Mouse (Mus musculus): Measurements from ENCODE around the gene Rbm6. TPM values are rescaled to one million over a fixed set of nuclear protein-coding genes. Genes with fewer than 3 reads are reported as not detected.

Rbm6 gene
- polyA plus RNA-seq (2012; rRNA removed) = 13.0 and 19.0 TPM in 2 replicates

DNA sequence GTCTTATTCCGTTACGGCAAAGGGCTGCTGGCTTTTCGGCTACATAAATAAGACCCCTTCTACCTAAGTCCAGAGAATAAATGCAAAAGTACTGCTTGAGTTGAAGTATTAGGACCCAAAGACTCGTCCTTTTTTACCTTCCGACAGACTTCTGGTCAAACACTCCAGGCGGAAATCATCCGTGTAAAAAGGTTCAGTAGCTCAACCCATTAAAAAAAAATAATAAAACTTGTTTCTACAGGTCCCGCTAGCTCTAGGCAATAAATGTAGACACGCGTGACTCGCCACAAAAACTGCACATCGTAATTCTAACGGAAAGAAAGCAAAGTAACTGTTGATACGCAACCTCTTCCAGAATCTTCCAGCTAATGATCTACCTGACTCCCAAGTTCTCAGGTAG, at the start of gene Rbm6:
Gene Rbm6 (minus strand): TSS at position 101 of the 400 bp plus-strand sequence.
- TF ChIP-seq POLR2A (IDR thresholded peaks at IDR 0.05; ENCODE audit: borderline replicate concordance, extremely low read depth, low read depth, low read length) (no peak), CTCF (IDR thresholded peaks at IDR 0.05; ENCODE audit: insufficient read depth, low read length) (no peak)
- peak within 1 kb of the TSS; percentile 97 for H3K4me3 ChIP-seq (replicated peaks; ENCODE audit: extremely low read depth, low read depth, low read length)
- H3K4me1 ChIP-seq (ENCODE audit: control insufficient read depth, insufficient read depth, low read length) = peaks cover 6% of the 10 kb centered on the region; the same call in 1 of the 2 replicates
- no peak for DNase-seq
- WGBS = 8% methylated on average over 14 of the region's 14 CpGs

DNA sequence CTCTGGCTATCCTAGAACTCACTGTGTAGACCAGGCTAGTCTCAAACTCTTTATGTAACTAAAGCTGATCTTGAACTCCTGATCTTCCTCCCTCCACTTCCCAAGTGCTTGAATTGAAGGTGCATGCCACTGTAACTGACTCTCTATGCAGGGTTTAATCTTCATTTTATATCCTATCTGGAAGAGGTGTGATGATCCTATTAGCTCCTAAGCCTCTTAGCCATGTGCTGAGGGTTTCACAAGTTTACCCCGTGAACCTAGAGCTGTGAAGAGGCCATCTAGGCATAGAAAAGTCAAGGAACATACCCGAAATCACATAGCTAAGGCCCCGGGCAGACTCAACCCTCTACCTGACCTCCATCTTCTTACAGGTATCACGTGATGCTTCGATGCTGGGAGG, 46.4 kb upstream of the Rbm6 start:
- DNase-seq = no peak
- H3K4me3 ChIP-seq (replicated peaks; ENCODE audit: extremely low read depth, low read depth, low read length) = no peak overlapping the region
- TF ChIP-seq CTCF (IDR thresholded peaks at IDR 0.05; ENCODE audit: insufficient read depth, low read length) = no peak
- no peak for TF ChIP-seq POLR2A (IDR thresholded peaks at IDR 0.05; ENCODE audit: borderline replicate concordance, extremely low read depth, low read depth, low read length)
- 79% methylated on average over 5 of the region's 5 CpGs for WGBS
- H3K4me1 ChIP-seq (ENCODE audit: control insufficient read depth, insufficient read depth, low read length) = no peaks in the 10 kb centered on the region

DNA sequence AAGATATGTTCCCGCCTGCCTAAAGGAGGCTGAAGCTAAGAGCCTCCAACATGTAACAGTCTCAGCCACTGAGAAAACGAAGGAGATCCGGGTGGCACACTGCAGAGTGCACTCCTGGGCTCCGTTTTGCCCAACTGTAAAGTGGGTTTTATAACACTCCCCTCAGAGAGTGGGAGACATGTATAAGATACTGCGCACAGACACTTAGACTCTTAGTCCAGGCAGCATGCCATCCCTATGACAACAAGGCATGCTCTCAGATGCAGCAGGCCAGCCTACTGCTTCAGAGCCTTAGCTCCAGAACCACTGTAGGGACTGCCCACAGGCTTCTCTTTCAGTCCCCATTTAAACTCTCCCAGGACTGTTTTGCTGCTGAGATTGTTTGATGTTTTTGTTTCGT, 45.8 kb upstream of the Rbm6 start:
- TF ChIP-seq POLR2A (IDR thresholded peaks at IDR 0.05; ENCODE audit: borderline replicate concordance, extremely low read depth, low read depth, low read length) (no peak), CTCF (IDR thresholded peaks at IDR 0.05; ENCODE audit: insufficient read depth, low read length) (no peak)
- Histone ChIP-seq H3K4me3 (replicated peaks; ENCODE audit: extremely low read depth, low read depth, low read length) (no peak overlapping the region), H3K4me1 (ENCODE audit: control insufficient read depth, insufficient read depth, low read length) (no peaks in the 10 kb centered on the region)
- no peak for DNase-seq
- 81% methylated on average over 6 of the region's 6 CpGs for WGBS

DNA sequence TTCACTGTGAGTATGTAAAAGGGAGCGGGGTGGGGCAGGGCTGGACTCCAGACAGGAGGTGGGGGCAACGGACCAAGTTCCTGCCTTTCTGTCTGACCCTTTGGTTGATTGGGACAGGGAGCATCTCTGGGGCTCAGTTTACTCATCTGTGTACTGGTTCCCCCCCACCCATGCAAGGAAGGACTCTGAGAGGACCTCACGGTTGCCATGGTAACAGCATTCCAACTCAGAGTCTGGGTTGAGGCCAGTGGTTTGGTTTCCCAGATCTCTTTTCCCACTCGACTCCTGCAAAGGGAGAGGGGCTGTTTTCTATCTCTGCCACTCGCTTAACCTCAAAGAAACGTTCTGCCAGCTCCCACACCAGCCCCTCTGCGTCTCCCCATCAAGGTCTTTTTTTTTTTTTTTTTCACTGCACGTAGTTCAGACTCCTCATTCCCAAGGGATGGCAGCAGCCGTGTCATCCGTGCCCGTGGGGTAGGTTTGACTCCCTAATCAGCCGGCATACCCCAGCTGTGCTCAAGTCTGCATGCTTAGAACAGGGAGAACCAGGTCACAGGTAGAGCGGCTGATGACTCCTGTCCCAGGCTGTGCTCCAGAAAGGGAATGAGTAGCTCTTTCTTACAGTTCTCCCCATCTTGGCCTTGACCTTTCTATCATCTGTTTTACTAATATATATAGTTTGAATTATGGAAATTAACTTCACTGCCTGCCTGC, 45.0 kb upstream of the Rbm6 start:
- 40% methylated on average over 13 of the region's 13 CpGs for WGBS

DNA sequence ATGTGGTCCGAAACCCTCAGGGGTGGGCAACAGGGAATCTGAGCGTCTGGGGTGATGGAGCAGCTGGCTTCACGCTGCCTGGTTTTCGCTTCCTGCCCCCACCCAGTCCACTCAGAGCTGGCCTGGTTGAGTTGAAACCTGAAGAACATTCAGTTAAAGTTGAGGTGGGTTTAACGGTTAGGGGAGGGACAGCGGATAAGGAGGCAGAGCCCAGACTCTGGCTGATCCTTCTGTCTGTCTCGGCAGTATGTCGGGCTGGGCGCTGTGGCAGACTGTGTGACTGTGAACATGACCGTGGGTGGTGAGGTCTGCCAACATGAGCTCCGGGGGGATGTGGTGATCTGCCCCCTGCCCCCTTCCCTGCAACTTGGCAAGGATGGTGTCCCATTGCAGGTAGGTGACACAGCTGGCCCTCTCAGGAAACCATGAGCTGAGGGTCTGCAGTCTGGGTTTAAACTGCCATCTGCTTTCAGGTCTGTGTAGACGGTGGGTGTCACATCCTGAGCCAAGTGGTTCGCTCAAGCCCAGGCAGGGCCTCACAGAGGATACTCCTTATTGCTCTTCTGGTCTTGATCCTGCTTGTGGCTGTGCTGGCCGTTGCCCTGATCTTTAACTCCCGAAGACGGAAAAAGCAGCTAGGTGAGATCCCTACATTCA, 41.9 kb upstream of the Rbm6 start:
- TF ChIP-seq CTCF (IDR thresholded peaks at IDR 0.05; ENCODE audit: insufficient read depth, low read length) (no peak), POLR2A (IDR thresholded peaks at IDR 0.05; ENCODE audit: borderline replicate concordance, extremely low read depth, low read depth, low read length) (no peak)
- WGBS = 72% methylated on average over 16 of the region's 16 CpGs
- Histone ChIP-seq H3K4me3 (replicated peaks; ENCODE audit: extremely low read depth, low read depth, low read length) (no peak overlapping the region), H3K4me1 (ENCODE audit: control insufficient read depth, insufficient read depth, low read length) (no peaks in the 10 kb centered on the region)
- no peak for DNase-seq

More for the DNA sequence above, 45.0 kb upstream of the Rbm6 start:
- Histone ChIP-seq H3K4me1 (ENCODE audit: control insufficient read depth, insufficient read depth, low read length) (no peaks in the 10 kb centered on the region), H3K4me3 (replicated peaks; ENCODE audit: extremely low read depth, low read depth, low read length) (no peak overlapping the region)
- no peak for TF ChIP-seq POLR2A (IDR thresholded peaks at IDR 0.05; ENCODE audit: borderline replicate concordance, extremely low read depth, low read depth, low read length)
- DNase-seq = no peak

DNA sequence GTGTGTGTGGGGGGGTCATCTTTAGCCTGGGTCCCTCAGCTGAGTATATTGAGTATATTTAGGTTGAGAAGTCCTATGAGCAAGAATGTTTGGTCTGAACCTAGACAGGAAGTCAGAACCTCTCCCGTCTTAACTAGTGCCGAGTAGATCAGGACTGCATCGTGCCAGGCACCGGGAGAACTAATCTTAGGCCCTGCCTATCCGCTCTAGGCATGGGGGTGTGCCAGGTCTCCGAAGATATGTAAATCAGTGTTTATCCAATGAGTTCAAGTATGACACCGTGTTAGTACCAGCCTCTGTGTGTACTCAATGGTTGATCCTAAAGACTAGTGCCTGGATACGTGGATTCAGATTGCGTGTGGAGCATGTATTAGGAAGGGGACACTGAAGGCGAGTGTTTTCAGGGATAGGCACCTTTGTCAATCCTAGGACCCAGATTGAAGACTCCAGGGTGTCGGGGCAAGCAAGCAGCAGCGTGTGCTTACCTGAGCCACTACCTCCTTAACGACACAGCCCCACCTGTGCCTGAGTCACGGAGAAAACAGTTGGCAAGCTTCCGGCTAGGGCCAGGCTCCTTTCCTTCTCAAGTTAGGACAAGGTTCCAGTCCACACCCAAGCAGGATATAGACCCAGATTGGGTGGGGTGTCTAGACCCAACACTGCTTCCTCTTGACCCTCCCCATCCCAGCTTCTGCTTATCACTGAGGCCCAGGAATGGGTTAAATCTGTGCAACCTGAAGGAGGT, 37.2 kb upstream of the Rbm6 start:
- Histone ChIP-seq H3K4me1 (ENCODE audit: control insufficient read depth, insufficient read depth, low read length) (no peaks in the 10 kb centered on the region; the same call in 1 of the 2 replicates), H3K4me3 (replicated peaks; ENCODE audit: extremely low read depth, low read depth, low read length) (no peak overlapping the region)
- DNase-seq = no peak
- 62% methylated on average over 15 of the region's 15 CpGs for WGBS
- no peak for TF ChIP-seq POLR2A (IDR thresholded peaks at IDR 0.05; ENCODE audit: borderline replicate concordance, extremely low read depth, low read depth, low read length)
- no peak for TF ChIP-seq CTCF (IDR thresholded peaks at IDR 0.05; ENCODE audit: insufficient read depth, low read length)

DNA sequence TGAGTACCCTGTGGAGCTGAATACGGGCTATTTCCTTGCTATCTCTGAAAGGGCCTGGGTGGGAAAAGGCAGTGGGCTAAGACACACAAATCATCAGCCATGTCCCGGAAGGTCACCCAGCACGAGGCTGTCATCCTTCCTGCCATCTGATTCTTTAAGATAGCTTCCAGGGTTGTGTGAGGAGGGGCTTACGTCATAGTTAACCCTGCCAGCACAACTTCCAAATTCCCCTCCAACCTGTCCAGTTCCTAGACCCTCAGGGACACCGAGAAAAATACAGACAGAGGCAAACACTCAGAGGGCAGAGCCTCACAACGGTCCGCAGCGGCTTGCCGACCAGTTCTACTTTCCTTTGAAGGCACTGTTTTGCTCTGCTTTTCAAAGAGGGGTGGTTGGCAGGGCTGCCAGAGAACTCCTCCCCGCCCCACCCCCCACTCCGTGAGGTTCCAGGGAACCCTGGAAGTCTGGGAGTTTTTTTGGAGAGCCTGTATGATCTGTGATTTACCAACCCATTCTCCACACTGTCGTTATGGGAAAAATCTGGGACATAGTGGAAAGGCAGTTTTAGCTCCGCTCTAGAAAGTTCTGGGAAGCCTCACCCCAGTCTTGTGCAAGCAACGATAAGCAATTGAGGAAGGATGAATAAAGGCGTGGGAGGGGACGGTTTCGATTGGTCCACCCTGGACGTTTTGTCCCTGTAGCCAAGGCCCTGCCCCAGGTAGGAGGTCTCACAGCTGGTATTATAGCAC, 35.5 kb upstream of the Rbm6 start:
- no peaks in the 10 kb centered on the region; the same call in 1 of the 2 replicates for H3K4me1 ChIP-seq (ENCODE audit: control insufficient read depth, insufficient read depth, low read length)
- TF ChIP-seq POLR2A (IDR thresholded peaks at IDR 0.05; ENCODE audit: borderline replicate concordance, extremely low read depth, low read depth, low read length) = no peak
- no peak for TF ChIP-seq CTCF (IDR thresholded peaks at IDR 0.05; ENCODE audit: insufficient read depth, low read length)
- 32% methylated on average over 18 of the region's 18 CpGs for WGBS
- peak; percentile 31 for DNase-seq
- H3K4me3 ChIP-seq (replicated peaks; ENCODE audit: extremely low read depth, low read depth, low read length) = peak overlapping the region; percentile 39

DNA sequence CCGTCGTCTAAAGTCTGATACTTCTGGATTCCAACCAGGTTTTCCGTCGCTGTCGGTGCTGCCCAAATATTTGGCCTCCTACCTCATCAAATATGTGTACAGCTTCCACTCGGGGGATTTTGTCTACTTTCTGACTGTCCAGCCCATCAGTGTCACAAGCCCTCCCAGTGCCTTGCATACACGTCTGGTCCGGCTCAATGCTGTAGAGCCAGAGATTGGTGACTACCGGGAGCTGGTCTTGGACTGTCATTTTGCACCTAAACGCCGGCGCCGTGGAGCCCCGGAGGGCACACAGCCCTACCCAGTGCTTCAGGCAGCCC, 34.7 kb upstream of the Rbm6 start:
- Histone ChIP-seq H3K4me1 (ENCODE audit: control insufficient read depth, insufficient read depth, low read length) (no peaks in the 10 kb centered on the region; the same call in 1 of the 2 replicates), H3K4me3 (replicated peaks; ENCODE audit: extremely low read depth, low read depth, low read length) (peak overlapping the region; percentile 53)
- 66% methylated on average over 14 of the region's 14 CpGs for WGBS
- TF ChIP-seq CTCF (IDR thresholded peaks at IDR 0.05; ENCODE audit: insufficient read depth, low read length) (no peak), POLR2A (IDR thresholded peaks at IDR 0.05; ENCODE audit: borderline replicate concordance, extremely low read depth, low read depth, low read length) (no peak)
- DNase-seq = peak; percentile 18

All from lung, adult 2 months (tissue).